In the genomic region with DNA sequence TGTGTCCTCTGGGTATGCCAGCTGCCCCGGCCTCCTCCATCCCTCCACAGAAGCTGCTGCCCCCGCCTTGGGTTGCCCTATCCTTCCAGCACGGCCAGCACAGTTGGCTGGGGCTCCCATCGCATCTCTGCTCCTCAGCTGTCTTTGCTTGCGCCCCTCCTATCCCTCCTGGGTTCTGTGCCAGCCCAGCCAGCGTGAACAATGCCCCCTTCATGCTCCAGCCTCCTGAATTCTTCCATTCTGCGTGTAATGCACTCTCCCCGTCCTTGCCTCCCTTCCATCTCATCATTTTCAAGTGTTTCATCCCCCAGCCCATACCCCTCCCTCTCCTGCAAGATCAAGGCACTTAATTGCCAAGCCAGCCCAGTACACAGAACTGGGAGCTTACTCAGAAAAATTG, we compare ENCODE assay signal across 9 mouse cellular contexts.
A peak's percentile ranks its signal among the peaks of the same experiment; 100 is the strongest.
DNase-seq lines count a peak whose midpoint lies in the region; ATAC-seq lines count a peak whose summit lies in the region.
"Had no signal": no experiment of that assay in that cellular context is flagged by ENCODE, and none has a peak within 500 bp of the region (broad histone marks: within the 10 kb centered on the region; RNA-seq: fewer than 3 reads in every experiment).

No protein-coding gene starts in this region.

- 69% methylated on average over 8 of the region's 8 CpGs for WGBS in forebrain, embryonic 10.5 days
- 67% methylated on average over 8 of the region's 8 CpGs for WGBS in forebrain, embryonic 11.5 days
- WGBS in forebrain, embryonic 14.5 days = 21% methylated on average over 8 of the region's 8 CpGs

- peak overlapping the region; percentile 51; the same call in 1 of the 2 replicates for H3K27ac ChIP-seq in forebrain, embryonic 10.5 days
- H3K27ac ChIP-seq in forebrain, embryonic 11.5 days (ENCODE audit: low read depth, low read length) = no peak overlapping the region
- peak overlapping the region; percentile 84 for H3K27ac ChIP-seq in forebrain, embryonic 14.5 days (ENCODE audit: low read depth, low read length)
- H3K27ac ChIP-seq: embryonic facial prominence, embryonic 13.5 days had no signal

- no peak overlapping the region for H3K4me3 ChIP-seq in forebrain, embryonic 10.5 days
- H3K4me3 ChIP-seq in forebrain, embryonic 11.5 days (ENCODE audit: low read depth, low read length) = no peak overlapping the region
- no peak overlapping the region for H3K4me3 ChIP-seq in forebrain, embryonic 14.5 days (ENCODE audit: low read depth, low read length)
- H3K4me3 ChIP-seq: embryonic facial prominence, embryonic 13.5 days had no signal

- no peak overlapping the region for H3K4me2 ChIP-seq in forebrain, embryonic 11.5 days (ENCODE audit: low read depth, low read length, severe bottlenecking)
- no peak overlapping the region; the same call in 1 of the 2 replicates for H3K4me2 ChIP-seq in forebrain, embryonic 14.5 days (ENCODE audit: low read length)
- H3K4me2 ChIP-seq: embryonic facial prominence, embryonic 13.5 days had no signal

- DNase-seq in forebrain, embryonic 10.5 days (ENCODE audit: extremely low spot score, low spot score) = no peak
- DNase-seq in forebrain, embryonic 11.5 days (ENCODE audit: low spot score) = no peak
- DNase-seq in forebrain, embryonic 14.5 days (ENCODE audit: low spot score) = peak; percentile 77
- peak; percentile 69 to 75 for DNase-seq in layer of hippocampus, postnatal 14 days (ENCODE audit: low spot score in 2 of 2)
- DNase-seq in right cerebral cortex, adult 18-20 months = peak; percentile 64
- DNase-seq in embryo, embryonic 10.5 days (ENCODE audit: low spot score) = no peak
- DNase-seq in urinary bladder, postnatal 4 days (ENCODE audit: low spot score in 2 of 2) = no peak
- no peak for DNase-seq in ovary, adult 18-20 months (ENCODE audit: low spot score)

- no peaks in the 10 kb centered on the region for H3K36me3 ChIP-seq in forebrain, embryonic 10.5 days (replicated peaks)
- H3K36me3 ChIP-seq in forebrain, embryonic 11.5 days (ENCODE audit: control insufficient read depth, insufficient read depth, low read length) = no peaks in the 10 kb centered on the region
- H3K36me3 ChIP-seq in forebrain, embryonic 14.5 days (ENCODE audit: control insufficient read depth, insufficient read depth, low read length) = no peaks in the 10 kb centered on the region
- H3K36me3 ChIP-seq: embryonic facial prominence, embryonic 13.5 days had no signal

- peaks cover 56% of the 10 kb centered on the region for H3K27me3 ChIP-seq in forebrain, embryonic 10.5 days (ENCODE audit: poor library complexity, severe bottlenecking)
- H3K27me3 ChIP-seq in forebrain, embryonic 11.5 days (ENCODE audit: control insufficient read depth, insufficient read depth, low read length) = no peaks in the 10 kb centered on the region
- no peaks in the 10 kb centered on the region for H3K27me3 ChIP-seq in forebrain, embryonic 14.5 days (replicated peaks; ENCODE audit: control insufficient read depth, insufficient read depth, low read length)
- H3K27me3 ChIP-seq: embryonic facial prominence, embryonic 13.5 days had no signal

- no peaks in the 10 kb centered on the region for H3K9me3 ChIP-seq in forebrain, embryonic 10.5 days
- H3K9me3 ChIP-seq in forebrain, embryonic 11.5 days (ENCODE audit: control insufficient read depth, low read length) = no peaks in the 10 kb centered on the region
- no peaks in the 10 kb centered on the region for H3K9me3 ChIP-seq in forebrain, embryonic 14.5 days (replicated peaks; ENCODE audit: control insufficient read depth, low read length)
- H3K9me3 ChIP-seq: embryonic facial prominence, embryonic 13.5 days had no signal

- H3K4me1 ChIP-seq in forebrain, embryonic 10.5 days = peaks cover 48% of the 10 kb centered on the region
- peaks cover 5% of the 10 kb centered on the region for H3K4me1 ChIP-seq in forebrain, embryonic 11.5 days (replicated peaks; ENCODE audit: control insufficient read depth, insufficient read depth, low read length)
- H3K4me1 ChIP-seq in forebrain, embryonic 14.5 days (ENCODE audit: control insufficient read depth, insufficient read depth, low read length) = peaks cover 46% of the 10 kb centered on the region

- H3K9ac ChIP-seq in forebrain, embryonic 11.5 days (ENCODE audit: low read length) = no peak overlapping the region
- no peak overlapping the region for H3K9ac ChIP-seq in forebrain, embryonic 14.5 days (ENCODE audit: low read length)
- H3K9ac ChIP-seq: embryonic facial prominence, embryonic 13.5 days had no signal

- no peak for ATAC-seq in forebrain, embryonic 11.5 days (replicated peaks; ENCODE audit: low FRiP score)
- peak; percentile 56 for ATAC-seq in forebrain, embryonic 14.5 days

Comparison
In these comparisons a context has a peak if more than half of its experiments do, and no peak if none do; other contexts are left out.
1. DNase-seq: peak in forebrain, embryonic 14.5 days (single experiment), layer of hippocampus, postnatal 14 days (2 of 2) and right cerebral cortex, adult 18-20 months (single experiment); none in forebrain, embryonic 10.5 days (single experiment), forebrain, embryonic 11.5 days (single experiment), embryo, embryonic 10.5 days (single experiment), urinary bladder, postnatal 4 days (0 of 2) and ovary, adult 18-20 months (single experiment).